Comparison of ENCODE assay signal across 19 mouse cellular contexts in genomic region chr8:105067905-105068304, GRCm38 (mm10). TPM values are rescaled to one million over a fixed set of nuclear protein-coding genes. Genes with fewer than 3 reads are reported as not detected.
"Had no signal": no experiment of that assay in that cellular context is flagged by ENCODE, and none has a peak within 500 bp of the region (broad histone marks: within the 10 kb centered on the region; RNA-seq: fewer than 3 reads in every experiment).

No protein-coding gene starts in this region.

RNA-seq across cellular contexts. Expression of gene Ces3b, which starts 15.6 kb away (rescaled TPM):
- polyA plus RNA-seq: frontal cortex, adult 2 months; heart, adult 2 months; heart, embryonic 11.5 days; heart, embryonic 13.5 days; hindbrain, embryonic 11.5 days; hindbrain, embryonic 13.5 days; hindbrain, embryonic 15.5 days; hindbrain, postnatal 0 days; intestine, embryonic 14.5 days; intestine, embryonic 16.5 days; kidney, embryonic 15.5 days; kidney, postnatal 0 days; limb, embryonic 10.5 days; limb, embryonic 12.5 days; limb, embryonic 14.5 days; liver, embryonic 12.5 days; liver, embryonic 14.5 days had no signal

RNA-seq across cellular contexts. Expression of gene Ces3a, which starts 19.5 kb away (rescaled TPM):
- polyA plus RNA-seq: frontal cortex, adult 2 months; heart, adult 2 months; heart, embryonic 11.5 days; heart, embryonic 13.5 days; heart, embryonic 15.5 days; heart, postnatal 0 days; hindbrain, embryonic 11.5 days; hindbrain, embryonic 13.5 days; hindbrain, embryonic 15.5 days; hindbrain, postnatal 0 days; intestine, embryonic 14.5 days; intestine, embryonic 16.5 days; kidney, embryonic 15.5 days; kidney, postnatal 0 days; limb, embryonic 10.5 days; limb, embryonic 12.5 days; limb, embryonic 14.5 days; liver, embryonic 12.5 days had no signal
